Mouse (Mus musculus) erythroblast, embryonic 14.5 days (primary cell): ENCODE data around the gene Kif3c.

Source experiments
- GATA1 ChIP-seq: IDR thresholded peaks from 2 replicates; pipeline ENCODE4 v1.6.1; 2012; ENCODE audit warnings: low read length, inconsistent platforms, mixed read lengths
- TAL1 ChIP-seq: IDR thresholded peaks from 3 replicates; pipeline ENCODE4 v1.6.1; 2012; ENCODE audit warnings: low read length, inconsistent platforms, mixed read lengths

DNA sequence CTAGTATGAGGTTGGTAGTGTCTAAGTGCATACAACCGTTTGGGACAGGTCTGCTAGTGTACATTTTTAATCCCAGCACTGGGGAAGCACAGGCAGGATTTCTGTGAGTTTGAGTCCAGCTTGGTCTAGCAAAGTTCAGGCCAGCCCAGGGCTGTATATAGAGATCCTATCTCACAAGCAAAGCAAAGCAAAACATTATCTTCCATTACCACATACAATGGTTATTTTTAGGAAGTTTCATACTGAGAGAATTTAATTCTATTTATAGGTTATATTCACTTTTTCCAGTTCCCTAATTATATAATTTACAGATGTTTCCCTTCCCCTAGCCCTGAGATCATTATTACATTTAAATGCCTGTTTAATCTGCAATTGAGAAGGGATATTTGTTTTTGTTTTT is 26.3 kb downstream of the Kif3c start:
- TF ChIP-seq TAL1 (no peak), GATA1 (no peak)
